Mouse (Mus musculus) embryonic facial prominence, embryonic 13.5 days (tissue): ENCODE results near the gene Tkt. TPM values are rescaled to one million over a fixed set of nuclear protein-coding genes. Genes with fewer than 3 reads are reported as not detected.

Source experiments
- ATAC-seq: fragments of 200-750 bp; cut with Nextera tagmentation; 2 replicates; pipeline ENCODE4 v1.8.0; 2017; ENCODE audit warnings: low read depth; ENCODE audit not compliant: insufficient number of reproducible peaks, insufficient read depth, low FRiP score, low TSS enrichment
- H3K27ac ChIP-seq: fragments of 300-500 bp; sonication (generic); 2 replicates; pipeline ENCODE4 v1.5.1; 2015; ENCODE audit warnings: moderate library complexity, mild to moderate bottlenecking, inconsistent platforms
- H3K27me3 ChIP-seq: fragments of 300-500 bp; sonication (generic); 2 replicates; pipeline ENCODE4 v1.6.1; 2015; ENCODE audit warnings: mild to moderate bottlenecking, inconsistent platforms
- H3K36me3 ChIP-seq: fragments of 300-500 bp; sonication (generic); 2 replicates; pipeline ENCODE4 v1.6.1; 2015; ENCODE audit warnings: mild to moderate bottlenecking, inconsistent platforms
- H3K4me1 ChIP-seq: fragments of 300-500 bp; sonication (generic); 2 replicates; pipeline ENCODE4 v1.6.1; 2015; ENCODE audit warnings: inconsistent platforms
- H3K4me2 ChIP-seq: fragments of 300-500 bp; sonication (generic); 2 replicates; pipeline ENCODE4 v1.6.1; 2015; ENCODE audit warnings: moderate library complexity, mild to moderate bottlenecking, inconsistent platforms
- H3K4me3 ChIP-seq: fragments of 300-500 bp; sonication (generic); 2 replicates; pipeline ENCODE4 v1.5.1; 2015; ENCODE audit warnings: mild to moderate bottlenecking, inconsistent platforms
- H3K9ac ChIP-seq: fragments of 300-500 bp; sonication (generic); 2 replicates; pipeline ENCODE4 v1.6.1; 2015; ENCODE audit warnings: mild to moderate bottlenecking, inconsistent platforms
- H3K9me3 ChIP-seq: fragments of 300-500 bp; sonication (generic); 2 replicates; pipeline ENCODE4 v1.6.1; 2016; ENCODE audit warnings: inconsistent platforms
- WGBS: fragments of 180-500 bp; shearing (Covaris S2); methylation state at CpG from one replicate; pipeline ENCODE4 v1.1.7; 2015; ENCODE audit warnings: mixed read lengths; 5-methylcytosine and 5-hydroxymethylcytosine counted together
- polyA plus RNA-seq: library from polyadenylated mRNA; unstranded; fragments of >200 nt; fragmentation: Nextera tagmentation; extraction: Ambion mirVana; gene quantifications from 2 replicates; pipeline ENCODE4 v1.2.1, GENCODE M21; 2015

Tkt gene
- polyA plus RNA-seq, 1 experiment from 2014 or later: 242 TPM

- H3K4me3 ChIP-seq: no peak overlapping the region
- 0 out of 2 replicates have a peak, but pooled peaks cover 7% of the 10 kb centered on the region for H3K4me1 ChIP-seq
- H3K9ac ChIP-seq: no peak overlapping the region
- no peaks in the 10 kb centered on the region for H3K9me3 ChIP-seq
- ATAC-seq: no peak
- peaks cover 37% of the 10 kb centered on the region for H3K36me3 ChIP-seq
- H3K27ac ChIP-seq: no peak overlapping the region
- 86% methylated on average over 3 of the region's 3 CpGs for WGBS
- no peak overlapping the region for H3K4me2 ChIP-seq
- H3K27me3 ChIP-seq: no peaks in the 10 kb centered on the region
Measured at GRCm38 (mm10) chr14:30609499-30609898, 61.3 kb downstream of the Tkt start.

- no peak overlapping the region for H3K9ac ChIP-seq
- H3K27ac ChIP-seq: no peak overlapping the region
- peaks cover 36% of the 10 kb centered on the region for H3K36me3 ChIP-seq
- no peak for ATAC-seq
- H3K27me3 ChIP-seq: no peaks in the 10 kb centered on the region
- peaks cover 14% of the 10 kb centered on the region; the same call in 1 of the 2 replicates for H3K4me1 ChIP-seq
- no peak overlapping the region for H3K4me2 ChIP-seq
- no peak overlapping the region for H3K4me3 ChIP-seq
- 68% methylated on average over 2 of the region's 2 CpGs for WGBS
- no peaks in the 10 kb centered on the region for H3K9me3 ChIP-seq
Measured at GRCm38 (mm10) chr14:30610304-30610703, 62.1 kb downstream of the Tkt start.

- H3K27me3 ChIP-seq: no peaks in the 10 kb centered on the region
- H3K4me2 ChIP-seq: no peak overlapping the region
- H3K9ac ChIP-seq: no peak overlapping the region
- peaks cover 14% of the 10 kb centered on the region; the same call in 1 of the 2 replicates for H3K4me1 ChIP-seq
- no peak for ATAC-seq
- H3K9me3 ChIP-seq: no peaks in the 10 kb centered on the region
- WGBS: 84% methylated on average over 3 of the region's 3 CpGs
- H3K36me3 ChIP-seq: peaks cover 31% of the 10 kb centered on the region
- H3K27ac ChIP-seq: no peak overlapping the region
- no peak overlapping the region for H3K4me3 ChIP-seq
Measured at GRCm38 (mm10) chr14:30610940-30611339, 62.8 kb downstream of the Tkt start.

GRCm38 (mm10) chr14:30612523-30612922 lies 64.4 kb downstream of the Tkt start:
- H3K9me3 ChIP-seq: no peaks in the 10 kb centered on the region
- H3K9ac ChIP-seq: no peak overlapping the region
- peaks cover 18% of the 10 kb centered on the region for H3K36me3 ChIP-seq
- H3K4me2 ChIP-seq: no peak overlapping the region
- ATAC-seq: no peak
- 17% methylated on average over 7 of the region's 7 CpGs for WGBS
- no peak overlapping the region; the same call in 1 of the 2 replicates for H3K27ac ChIP-seq
- H3K4me3 ChIP-seq: no peak overlapping the region
- H3K4me1 ChIP-seq: peaks cover 21% of the 10 kb centered on the region; the same call in 1 of the 2 replicates
- no peaks in the 10 kb centered on the region for H3K27me3 ChIP-seq

GRCm38 (mm10) chr14:30612962-30613715 lies 65.0 kb downstream of the Tkt start:
- no peak overlapping the region; the same call in 1 of the 2 replicates for H3K27ac ChIP-seq
- no peak overlapping the region for H3K4me2 ChIP-seq
- no peaks in the 10 kb centered on the region for H3K27me3 ChIP-seq
- no peak overlapping the region for H3K9ac ChIP-seq
- peaks cover 21% of the 10 kb centered on the region; the same call in 1 of the 2 replicates for H3K4me1 ChIP-seq
- no peaks in the 10 kb centered on the region for H3K9me3 ChIP-seq
- ATAC-seq: no peak
- H3K36me3 ChIP-seq: peaks cover 17% of the 10 kb centered on the region
- WGBS: 77% methylated on average over 2 of the region's 2 CpGs
- no peak overlapping the region for H3K4me3 ChIP-seq

GRCm38 (mm10) chr14:30616751-30617150 lies 68.6 kb downstream of the Tkt start:
- no peak overlapping the region for H3K4me2 ChIP-seq
- no peak overlapping the region for H3K4me3 ChIP-seq
- H3K9me3 ChIP-seq: no peaks in the 10 kb centered on the region
- peaks cover 4% of the 10 kb centered on the region; the same call in 1 of the 2 replicates for H3K36me3 ChIP-seq
- H3K27me3 ChIP-seq: no peaks in the 10 kb centered on the region
- 39% methylated on average over 2 of the region's 2 CpGs for WGBS
- no peak overlapping the region for H3K27ac ChIP-seq
- ATAC-seq: no peak
- no peak overlapping the region for H3K9ac ChIP-seq
- peaks cover 21% of the 10 kb centered on the region; the same call in 1 of the 2 replicates for H3K4me1 ChIP-seq

- 84% methylated on average over 2 of the region's 2 CpGs for WGBS
- ATAC-seq: no peak
- Histone ChIP-seq H3K9me3 (no peaks in the 10 kb centered on the region), H3K9ac (no peak overlapping the region), H3K4me1 (peaks cover 18% of the 10 kb centered on the region), H3K27ac (no peak overlapping the region), H3K4me3 (no peak overlapping the region), H3K27me3 (no peaks in the 10 kb centered on the region), H3K4me2 (no peak overlapping the region), H3K36me3 (peaks cover 4% of the 10 kb centered on the region; the same call in 1 of the 2 replicates)
Measured at GRCm38 (mm10) chr14:30618746-30619275, 70.7 kb downstream of the Tkt start.

GRCm38 (mm10) chr14:30619982-30620578 lies 71.9 kb downstream of the Tkt start:
- Histone ChIP-seq H3K27ac (no peak overlapping the region), H3K36me3 (peaks cover 4% of the 10 kb centered on the region; the same call in 1 of the 2 replicates), H3K9me3 (no peaks in the 10 kb centered on the region), H3K4me2 (no peak overlapping the region), H3K27me3 (no peaks in the 10 kb centered on the region), H3K4me1 (peaks cover 24% of the 10 kb centered on the region), H3K4me3 (no peak overlapping the region), H3K9ac (no peak overlapping the region)
- 81% methylated on average over 7 of the region's 7 CpGs for WGBS
- no peak for ATAC-seq

GRCm38 (mm10) chr14:30622130-30622529 lies 74.0 kb downstream of the Tkt start:
- WGBS: 79% methylated on average over 7 of the region's 7 CpGs
- H3K4me1 ChIP-seq: peaks cover 23% of the 10 kb centered on the region
- ATAC-seq: no peak
- H3K27me3 ChIP-seq: no peaks in the 10 kb centered on the region
- H3K36me3 ChIP-seq: peaks cover 4% of the 10 kb centered on the region; the same call in 1 of the 2 replicates
- H3K27ac ChIP-seq: no peak overlapping the region; the same call in 1 of the 2 replicates
- H3K9ac ChIP-seq: no peak overlapping the region
- no peak overlapping the region for H3K4me2 ChIP-seq
- H3K9me3 ChIP-seq: no peaks in the 10 kb centered on the region
- H3K4me3 ChIP-seq: no peak overlapping the region

- no peak overlapping the region for H3K4me3 ChIP-seq
- 82% methylated on average over 8 of the region's 8 CpGs for WGBS
- peaks cover 23% of the 10 kb centered on the region for H3K4me1 ChIP-seq
- no peak for ATAC-seq
- H3K9me3 ChIP-seq: no peaks in the 10 kb centered on the region
- peaks cover 4% of the 10 kb centered on the region; the same call in 1 of the 2 replicates for H3K36me3 ChIP-seq
- H3K4me2 ChIP-seq: no peak overlapping the region
- no peak overlapping the region for H3K9ac ChIP-seq
- H3K27me3 ChIP-seq: no peaks in the 10 kb centered on the region
- no peak overlapping the region for H3K27ac ChIP-seq
Measured at GRCm38 (mm10) chr14:30622556-30622955, 74.4 kb downstream of the Tkt start.
